Mouse (Mus musculus): Measurements from ENCODE around the gene Mrps2.

DNA sequence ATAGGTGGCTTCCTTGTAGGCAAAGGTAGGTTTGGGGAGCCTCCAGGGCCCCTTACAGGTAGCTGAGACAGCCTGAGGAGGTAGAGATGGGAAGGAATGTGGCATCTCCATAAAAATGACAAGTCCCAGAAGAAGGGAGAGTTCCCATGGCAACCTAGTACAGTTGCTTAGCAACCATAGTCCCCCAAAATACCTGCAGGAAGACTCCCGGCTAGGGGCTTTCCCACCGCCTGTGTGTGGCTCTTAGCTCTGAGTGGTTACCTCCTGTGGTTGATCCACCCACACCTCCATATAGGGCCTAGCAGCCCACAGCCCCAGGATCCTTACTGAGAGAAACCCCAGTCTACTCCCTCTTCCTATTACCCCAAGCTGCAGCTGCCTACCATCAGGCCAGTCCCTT is 50.4 kb downstream of the Mrps2 start:
- no peak for TF ChIP-seq CTCF (IDR thresholded peaks at IDR 0.05; ENCODE audit: extremely low read depth, insufficient read depth, low read length)
- no peak for TF ChIP-seq POLR2A (IDR thresholded peaks at IDR 0.05; ENCODE audit: extremely low read depth, insufficient read depth, low read length)
